Mouse (Mus musculus) limb, embryonic 15.5 days (tissue): ENCODE data around the gene Sox4. TPM values are rescaled to one million over a fixed set of nuclear protein-coding genes. Genes with fewer than 3 reads are reported as not detected.
A peak's percentile ranks its signal among the peaks of the same experiment; 100 is the strongest.

Experiments used
- ATAC-seq: fragments of 200-750 bp; cut with Nextera tagmentation; 2 replicates; pipeline ENCODE4 v1.8.0; 2017; ENCODE audit warnings: low read depth, moderate TSS enrichment; ENCODE audit not compliant: insufficient number of reproducible peaks, low FRiP score, low TSS enrichment
- H3K27ac ChIP-seq: fragments of 300-500 bp; sonication (generic); 2 replicates; pipeline ENCODE4 v1.5.1; 2015; ENCODE audit warnings: moderate library complexity, mild to moderate bottlenecking, inconsistent platforms
- H3K27me3 ChIP-seq: fragments of 300-500 bp; sonication (generic); 2 replicates; pipeline ENCODE4 v1.6.1; 2015; ENCODE audit warnings: inconsistent platforms
- H3K36me3 ChIP-seq: fragments of 300-500 bp; sonication (generic); 2 replicates; pipeline ENCODE4 v1.6.1; 2015; ENCODE audit warnings: inconsistent platforms
- H3K4me1 ChIP-seq: fragments of 300-500 bp; sonication (generic); 2 replicates; pipeline ENCODE4 v1.6.1; 2015; ENCODE audit warnings: inconsistent platforms
- H3K4me2 ChIP-seq: fragments of 300-500 bp; sonication (generic); 2 replicates; pipeline ENCODE4 v1.6.1; 2015; ENCODE audit warnings: mild to moderate bottlenecking, inconsistent platforms
- H3K4me3 ChIP-seq: fragments of 300-500 bp; sonication (generic); 2 replicates; pipeline ENCODE4 v1.5.1; 2015; ENCODE audit warnings: mild to moderate bottlenecking, inconsistent platforms
- H3K9ac ChIP-seq: fragments of 300-500 bp; sonication (generic); 2 replicates; pipeline ENCODE4 v1.6.1; 2015; ENCODE audit warnings: inconsistent platforms
- H3K9me3 ChIP-seq: fragments of 300-500 bp; sonication (generic); 2 replicates; pipeline ENCODE4 v1.6.1; 2016; ENCODE audit warnings: inconsistent platforms
- WGBS: fragments of 180-500 bp; shearing (Covaris S2); methylation state at CpG from one replicate; pipeline ENCODE4 v1.1.7; 2015; 5-methylcytosine and 5-hydroxymethylcytosine counted together
- polyA plus RNA-seq: library from polyadenylated mRNA; unstranded; fragments of >200 nt; fragmentation: Nextera tagmentation; extraction: Ambion mirVana; gene quantifications from 2 replicates; pipeline ENCODE4 v1.2.1, GENCODE M21; 2015

Sox4 gene
- 38.0 and 46.2 TPM in 2 replicates for polyA plus RNA-seq

DNA sequence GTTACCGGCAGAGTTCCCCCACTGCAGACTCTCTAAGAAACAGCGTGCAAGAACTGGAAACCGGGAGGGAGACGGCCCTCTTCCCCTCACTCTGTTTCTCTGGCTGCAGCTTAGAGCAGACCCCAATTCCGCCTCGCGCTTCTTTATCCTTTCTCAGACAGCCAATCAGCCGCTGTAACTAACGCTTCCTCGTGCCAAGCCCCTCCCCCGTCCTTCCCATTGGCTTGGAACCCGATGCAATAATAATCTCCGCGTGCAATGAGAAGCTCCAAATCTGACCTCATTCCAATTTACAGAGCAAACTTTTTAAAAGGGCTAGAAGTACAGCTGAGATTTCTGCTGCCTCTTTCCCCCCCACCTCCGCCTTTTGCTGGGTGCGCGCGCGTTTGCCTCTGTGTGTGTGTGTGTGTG lies at the start of gene Sox4:
Gene Sox4, minus strand, starts transcription at position 133 of the 411 bp plus-strand sequence.
- Histone ChIP-seq H3K4me1 (peaks cover 15% of the 10 kb centered on the region), H3K27me3 (no peaks in the 10 kb centered on the region), H3K4me3 (peak within 1 kb of the TSS; percentile 81), H3K9ac (peak within 1 kb of the TSS; percentile 93), H3K4me2 (peak within 1 kb of the TSS; percentile 52), H3K9me3 (no peaks in the 10 kb centered on the region), H3K36me3 (no peaks in the 10 kb centered on the region), H3K27ac (peak within 1 kb of the TSS; percentile 99)
- WGBS, result under 1% methylated on average over 19 of the region's 19 CpGs
- peak; percentile 85 for ATAC-seq

DNA sequence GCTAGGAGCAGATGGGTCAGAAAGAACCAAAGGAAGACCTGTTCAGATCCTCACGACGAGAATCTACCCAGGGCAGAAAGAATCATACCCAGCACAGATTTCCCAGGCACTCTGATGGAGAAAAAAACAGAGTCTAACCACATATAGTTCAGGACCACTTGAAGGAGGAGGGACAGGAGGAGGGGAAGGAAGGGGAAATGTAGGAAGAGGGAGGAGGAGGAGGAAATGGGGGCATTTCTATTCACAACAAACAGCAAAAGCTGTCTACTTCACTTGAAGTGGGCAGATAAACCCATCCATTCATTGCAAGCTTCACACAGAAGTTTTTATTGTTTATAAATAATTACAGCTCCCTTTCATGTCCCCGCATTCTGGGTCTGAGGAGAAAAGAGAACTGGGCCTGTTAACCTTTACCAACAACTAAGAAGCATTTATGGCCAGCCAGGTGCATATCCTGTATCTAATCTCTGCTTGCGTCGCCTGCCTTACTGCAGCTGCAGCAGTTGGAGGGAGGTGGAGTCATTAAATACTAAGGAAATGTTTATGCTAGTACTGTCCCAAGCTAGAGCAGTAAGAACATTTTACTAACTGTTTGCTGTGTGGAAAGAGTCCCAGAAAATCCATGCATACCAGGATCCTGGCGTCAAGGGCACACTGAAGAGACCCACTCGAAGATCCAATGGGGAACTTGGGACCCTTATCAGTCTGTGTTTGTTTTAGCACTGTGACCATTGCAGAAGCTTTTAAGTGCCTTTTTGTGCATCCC lies 38.6 kb upstream of the Sox4 start:
- WGBS, result 43% methylated on average over 7 of the region's 7 CpGs
- H3K9me3 ChIP-seq, result no peaks in the 10 kb centered on the region
- no peak overlapping the region for H3K27ac ChIP-seq
- no peaks in the 10 kb centered on the region for H3K36me3 ChIP-seq
- H3K4me2 ChIP-seq, result no peak overlapping the region
- H3K4me3 ChIP-seq, result no peak overlapping the region
- no peak for ATAC-seq
- H3K27me3 ChIP-seq, result no peaks in the 10 kb centered on the region
- no peaks in the 10 kb centered on the region for H3K4me1 ChIP-seq
- H3K9ac ChIP-seq, result no peak overlapping the region

DNA sequence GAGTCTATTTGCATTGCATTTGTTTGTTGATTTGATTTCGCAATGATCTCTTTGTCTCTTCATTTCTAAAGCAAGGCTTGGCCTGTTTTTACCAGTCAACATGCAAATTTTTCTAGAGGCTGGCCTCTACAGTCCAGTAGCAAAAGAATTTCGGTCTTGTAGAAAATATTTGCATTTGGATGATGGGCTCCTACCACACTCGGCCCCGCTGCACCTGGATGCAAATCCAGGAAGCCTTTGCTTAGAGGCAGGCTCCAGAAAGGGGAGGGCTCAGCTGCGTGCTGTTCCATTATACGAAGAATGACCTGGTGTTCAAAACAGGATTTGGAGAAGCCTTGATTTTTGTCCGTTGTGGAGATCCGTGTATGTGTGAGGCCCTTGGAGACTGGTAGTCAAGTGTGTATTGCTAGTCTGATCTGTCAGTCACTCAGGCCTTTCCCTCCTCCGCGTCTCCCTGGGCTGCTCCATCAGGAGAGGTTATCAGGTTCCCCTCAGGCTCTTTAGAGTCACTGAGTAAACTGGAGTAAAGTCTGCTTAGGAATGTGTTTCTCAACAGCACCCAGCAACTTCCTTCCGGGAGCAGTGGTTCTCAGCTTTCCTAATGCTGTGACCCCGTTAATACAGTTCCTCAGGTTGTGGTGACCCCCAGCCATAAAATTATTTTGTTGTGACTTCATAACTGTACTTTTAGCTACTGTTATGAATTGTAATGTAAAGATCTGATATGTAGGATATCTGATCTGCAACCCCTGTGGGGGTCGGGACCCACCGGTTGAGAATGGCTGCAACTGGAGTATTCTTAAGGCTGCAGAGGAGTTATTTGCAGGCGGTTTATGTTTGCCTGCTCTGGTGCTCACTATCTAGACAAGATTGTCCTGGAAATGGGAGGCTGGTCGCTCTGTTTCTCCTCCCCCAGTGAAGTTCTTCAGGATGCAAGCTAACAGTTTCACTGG lies 35.5 kb upstream of the Sox4 start:
- WGBS, result 42% methylated on average over 16 of the region's 16 CpGs
- H3K27ac ChIP-seq, result no peak overlapping the region
- H3K4me3 ChIP-seq, result no peak overlapping the region
- no peak overlapping the region for H3K4me2 ChIP-seq
- ATAC-seq, result no peak
- no peaks in the 10 kb centered on the region for H3K9me3 ChIP-seq
- no peaks in the 10 kb centered on the region for H3K27me3 ChIP-seq
- no peaks in the 10 kb centered on the region for H3K4me1 ChIP-seq
- no peak overlapping the region for H3K9ac ChIP-seq
- H3K36me3 ChIP-seq, result no peaks in the 10 kb centered on the region

DNA sequence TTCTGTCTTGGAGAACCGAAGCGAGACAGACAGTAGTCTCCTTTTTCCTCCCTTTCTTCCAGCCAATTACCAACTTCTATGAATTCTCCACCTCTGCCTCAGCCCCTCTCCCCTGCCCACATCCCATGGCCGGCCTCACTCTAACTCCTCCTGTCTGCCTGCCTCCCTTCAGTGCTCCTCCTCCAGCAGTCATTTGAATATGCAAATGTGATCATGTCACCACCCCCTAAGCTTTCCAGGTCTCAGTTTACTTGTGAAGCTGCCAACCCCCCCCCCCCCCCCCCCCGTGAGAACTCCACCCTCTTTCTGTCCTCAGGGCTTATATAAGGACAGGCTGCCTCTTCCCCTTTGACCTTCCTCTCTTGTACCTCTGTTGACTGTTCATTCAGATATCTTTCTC lies 27.2 kb upstream of the Sox4 start:
- Histone ChIP-seq H3K4me2 (no peak overlapping the region), H3K27ac (no peak overlapping the region), H3K27me3 (no peaks in the 10 kb centered on the region), H3K9me3 (no peaks in the 10 kb centered on the region), H3K4me1 (no peaks in the 10 kb centered on the region), H3K9ac (no peak overlapping the region), H3K4me3 (no peak overlapping the region), H3K36me3 (no peaks in the 10 kb centered on the region)
- ATAC-seq, result no peak
- WGBS, result 72% methylated on average over 3 of the region's 4 CpGs

DNA sequence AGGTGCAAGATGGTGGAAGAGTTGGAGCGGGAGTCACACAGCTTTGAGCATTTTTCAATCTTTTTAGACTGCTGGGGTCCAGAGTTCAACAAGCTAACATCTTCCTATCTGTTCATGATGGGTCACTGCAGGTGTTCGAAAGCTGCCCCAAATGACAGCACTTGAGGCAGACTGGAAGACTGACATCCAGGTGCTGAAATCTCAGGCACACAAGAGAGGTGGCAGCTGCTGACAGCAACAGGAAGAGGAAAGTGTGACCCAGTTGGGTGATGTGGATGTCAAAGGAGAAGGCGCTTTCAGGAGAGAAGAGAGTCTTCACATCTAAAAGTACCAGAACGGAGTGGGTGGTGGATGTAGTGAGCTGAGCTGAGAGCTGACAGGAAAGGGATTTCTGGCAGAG lies 21.5 kb upstream of the Sox4 start:
- Histone ChIP-seq H3K9me3 (no peaks in the 10 kb centered on the region), H3K4me3 (no peak overlapping the region), H3K27ac (no peak overlapping the region), H3K36me3 (no peaks in the 10 kb centered on the region), H3K4me1 (no peaks in the 10 kb centered on the region), H3K4me2 (no peak overlapping the region), H3K27me3 (no peaks in the 10 kb centered on the region), H3K9ac (no peak overlapping the region)
- 89% methylated on average over 4 of the region's 4 CpGs for WGBS
- ATAC-seq, result no peak

DNA sequence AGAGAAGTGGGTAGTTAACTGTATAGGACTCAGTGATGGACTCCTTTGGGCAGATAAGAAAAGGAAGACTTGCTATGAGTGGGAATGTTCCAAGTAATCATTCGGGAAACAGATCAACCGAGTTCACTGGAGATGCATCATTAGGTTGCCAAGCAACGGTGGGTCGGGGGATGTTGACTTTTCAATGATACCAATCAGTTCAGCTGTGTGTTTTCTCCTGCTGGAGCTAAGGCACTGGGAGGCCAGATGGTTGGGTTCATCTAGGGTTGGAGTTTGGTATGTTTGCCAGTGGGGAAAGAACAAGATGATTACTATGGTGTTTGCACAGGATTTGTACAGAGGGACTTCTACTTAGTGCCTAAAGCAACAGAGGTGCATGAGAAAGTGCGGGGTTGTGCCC lies 21.1 kb upstream of the Sox4 start:
- WGBS, result 70% methylated on average over 5 of the region's 5 CpGs
- H3K27ac ChIP-seq, result no peak overlapping the region
- ATAC-seq, result no peak
- H3K36me3 ChIP-seq, result no peaks in the 10 kb centered on the region
- no peak overlapping the region for H3K4me3 ChIP-seq
- no peak overlapping the region for H3K4me2 ChIP-seq
- H3K9me3 ChIP-seq, result no peaks in the 10 kb centered on the region
- no peaks in the 10 kb centered on the region for H3K27me3 ChIP-seq
- no peak overlapping the region for H3K9ac ChIP-seq
- H3K4me1 ChIP-seq, result no peaks in the 10 kb centered on the region

DNA sequence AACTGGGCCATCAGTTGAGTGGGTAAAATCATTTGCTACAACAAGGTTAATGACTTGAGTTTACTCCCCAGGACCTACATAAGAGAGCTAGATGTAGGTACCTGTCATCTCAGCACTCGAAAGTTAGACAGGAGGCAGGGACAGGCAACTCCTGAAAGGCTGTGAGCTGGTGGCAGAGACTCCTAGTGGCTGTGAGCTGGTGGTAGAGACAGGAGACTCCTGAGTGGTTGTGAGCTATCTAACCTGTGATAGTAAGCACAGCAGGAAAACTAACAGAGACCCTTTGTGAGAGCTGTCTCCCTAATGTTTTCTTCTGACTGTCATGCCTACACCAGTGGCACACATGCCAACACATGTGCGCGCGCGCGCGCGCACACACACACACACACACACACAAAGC lies 7.4 kb upstream of the Sox4 start:
- no peak overlapping the region for H3K27ac ChIP-seq
- no peak overlapping the region for H3K4me3 ChIP-seq
- H3K36me3 ChIP-seq, result no peaks in the 10 kb centered on the region
- no peak for ATAC-seq
- WGBS, result 98% methylated on average over 8 of the region's 8 CpGs
- H3K27me3 ChIP-seq, result no peaks in the 10 kb centered on the region
- H3K4me1 ChIP-seq, result peaks cover 9% of the 10 kb centered on the region; the same call in 1 of the 2 replicates
- no peak overlapping the region for H3K4me2 ChIP-seq
- H3K9me3 ChIP-seq, result no peaks in the 10 kb centered on the region
- H3K9ac ChIP-seq, result no peak overlapping the region

DNA sequence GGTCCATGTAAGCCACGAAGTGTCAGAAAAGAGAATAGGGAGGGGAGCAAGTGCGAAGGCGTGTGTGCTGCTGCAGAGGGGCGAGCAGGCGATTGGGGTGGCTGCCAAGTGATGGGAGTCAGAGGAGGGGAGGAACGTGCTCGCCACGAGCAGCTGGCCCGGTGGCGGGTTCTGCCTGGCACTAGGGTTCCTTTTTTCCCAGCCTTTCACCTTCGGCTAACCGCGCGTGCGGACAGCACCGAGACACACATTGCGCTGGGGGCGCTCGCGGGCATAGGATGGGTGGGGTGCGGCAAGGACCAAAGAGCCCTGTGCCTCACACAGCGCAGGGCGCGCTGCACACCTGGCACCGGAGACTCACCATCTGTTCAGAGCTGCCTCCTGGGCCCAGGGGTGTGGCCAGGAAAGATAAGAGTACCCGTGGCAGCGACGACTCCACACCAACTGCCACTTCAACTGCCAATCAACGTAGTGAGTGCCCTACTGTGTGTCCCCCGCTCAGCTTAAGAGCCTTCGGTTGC lies 6.0 kb upstream of the Sox4 start:
- Histone ChIP-seq H3K4me2 (peak overlapping the region; percentile 96), H3K4me1 (peaks cover 11% of the 10 kb centered on the region)
- 1% methylated on average over 31 of the region's 31 CpGs for WGBS

DNA sequence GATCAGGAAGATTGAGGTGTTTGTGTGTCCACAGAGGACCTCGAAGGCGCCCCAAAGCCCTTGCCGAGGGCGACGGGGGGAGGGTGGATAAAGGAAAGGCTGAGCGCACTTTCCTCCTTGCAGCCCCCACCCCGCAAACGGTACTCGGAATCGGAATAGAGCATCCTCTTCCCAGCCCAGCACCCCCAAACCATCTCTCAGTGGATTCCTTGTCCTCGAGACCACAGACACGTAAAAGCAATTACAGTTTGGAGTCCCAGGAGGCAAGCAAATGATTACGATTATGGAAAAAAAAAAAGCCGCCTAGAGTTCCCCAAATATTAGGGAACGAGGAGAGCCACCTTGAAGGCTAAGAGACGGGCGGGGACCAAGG lies 5.5 kb upstream of the Sox4 start:
- Histone ChIP-seq H3K4me1 (peaks cover 15% of the 10 kb centered on the region), H3K9me3 (no peaks in the 10 kb centered on the region), H3K27me3 (no peaks in the 10 kb centered on the region), H3K36me3 (no peaks in the 10 kb centered on the region), H3K4me3 (peak overlapping the region; percentile 63), H3K4me2 (peak overlapping the region; percentile 96), H3K9ac (peak overlapping the region; percentile 62), H3K27ac (peak overlapping the region; percentile 96)
- no peak for ATAC-seq
- 0% methylated on average over 17 of the region's 17 CpGs for WGBS

More for the DNA sequence above, 6.0 kb upstream of the Sox4 start:
- Histone ChIP-seq H3K9me3 (no peaks in the 10 kb centered on the region), H3K27me3 (no peaks in the 10 kb centered on the region), H3K9ac (peak overlapping the region; percentile 62; the same call in 1 of the 2 replicates), H3K4me3 (peak overlapping the region; percentile 63), H3K36me3 (no peaks in the 10 kb centered on the region), H3K27ac (peak overlapping the region; percentile 96)
- ATAC-seq, result peak; percentile 52

DNA sequence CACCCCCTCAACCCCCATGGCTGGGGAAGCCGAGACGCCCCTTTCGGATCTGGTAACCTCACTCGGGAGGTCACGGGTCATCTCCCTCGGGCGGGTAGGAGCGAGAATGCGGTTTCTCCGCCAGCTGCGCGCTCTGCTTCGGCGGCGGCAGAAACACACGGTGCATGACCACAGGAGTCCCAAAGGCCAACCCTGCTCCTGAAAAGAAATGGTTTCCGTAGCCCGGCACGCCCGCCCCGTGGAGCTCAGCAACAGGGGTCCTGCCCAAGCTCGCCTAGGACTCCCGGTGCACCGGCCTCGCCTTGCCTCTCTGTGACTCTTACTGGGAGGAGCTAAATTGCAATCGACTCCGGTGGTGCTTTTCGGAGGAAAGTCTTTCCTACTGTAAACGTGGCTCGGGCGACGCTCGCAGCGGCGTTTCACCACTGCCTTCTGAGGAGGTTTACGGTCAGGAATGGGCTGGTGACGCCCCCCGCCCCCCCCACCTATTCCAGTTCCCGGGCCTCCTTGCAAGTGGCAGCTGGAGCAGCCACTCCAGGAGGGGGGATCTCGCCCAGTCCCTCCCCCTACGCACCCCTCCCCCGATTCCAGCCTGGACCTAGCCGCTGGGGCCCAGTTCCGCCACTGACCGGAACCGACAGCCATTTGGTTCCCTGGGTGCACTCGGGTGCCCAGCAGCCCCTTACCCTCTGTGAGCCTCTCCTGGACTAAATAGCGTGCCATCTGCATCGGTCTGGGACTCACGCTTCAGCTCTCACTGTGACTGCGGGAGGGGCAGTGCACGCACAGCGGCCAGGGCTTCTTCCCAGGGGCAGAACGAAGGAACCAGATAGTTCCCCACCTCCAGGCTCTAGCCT lies 4.9 kb upstream of the Sox4 start:
- Histone ChIP-seq H3K4me3 (peak overlapping the region; percentile 63), H3K4me2 (peak overlapping the region; percentile 96), H3K4me1 (peaks cover 19% of the 10 kb centered on the region), H3K9me3 (no peaks in the 10 kb centered on the region), H3K9ac (peak overlapping the region; percentile 62), H3K27me3 (no peaks in the 10 kb centered on the region), H3K36me3 (no peaks in the 10 kb centered on the region), H3K27ac (peak overlapping the region; percentile 96)
- WGBS, result under 1% methylated on average over 54 of the region's 54 CpGs
- peak; percentile 79 for ATAC-seq

DNA sequence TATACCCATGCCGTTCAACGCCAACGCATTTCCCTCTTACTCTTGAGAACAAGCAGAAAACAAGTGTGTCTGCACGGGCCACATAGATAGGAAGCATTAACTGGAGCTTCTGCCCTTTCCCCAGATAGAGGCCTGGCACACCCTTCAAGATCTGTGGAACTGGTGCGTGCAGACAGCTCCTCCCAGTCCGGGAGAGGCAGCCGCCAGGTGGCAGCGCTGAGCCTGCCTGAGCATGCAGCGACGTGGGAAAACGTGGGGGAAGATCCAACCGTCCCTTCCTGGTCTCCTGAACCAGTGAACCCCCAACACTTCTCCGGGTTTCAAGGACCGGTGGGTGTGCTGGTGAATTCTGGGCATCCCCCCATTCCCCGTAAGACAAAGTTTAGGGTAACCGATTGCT lies 4.3 kb upstream of the Sox4 start:
- H3K4me3 ChIP-seq, result peak overlapping the region; percentile 63
- peak overlapping the region; percentile 96 for H3K4me2 ChIP-seq
- peak overlapping the region; percentile 96 for H3K27ac ChIP-seq
- WGBS, result 3% methylated on average over 16 of the region's 16 CpGs
- peaks cover 19% of the 10 kb centered on the region for H3K4me1 ChIP-seq
- ATAC-seq, result peak; percentile 11; the same call in 1 of the 2 replicates
- no peaks in the 10 kb centered on the region for H3K9me3 ChIP-seq
- H3K9ac ChIP-seq, result peak overlapping the region; percentile 62
- no peaks in the 10 kb centered on the region for H3K36me3 ChIP-seq
- no peaks in the 10 kb centered on the region for H3K27me3 ChIP-seq
